Mouse (Mus musculus) lung, postnatal 4 days (tissue): ENCODE data around the gene Tpcn2.
A peak's percentile ranks its signal among the peaks of the same experiment; 100 is the strongest.

ENCODE experiments used
- DNase-seq, 2 experiments: peaks; one replicate each; pipeline ENCODE4 v3.0.0; 2021

Gene Tpcn2

GRCm38 (mm10) chr7:145197042-145197441 is 86.8 kb downstream of the Tpcn2 start:
- DNase-seq, result no peak

GRCm38 (mm10) chr7:145196340-145196739 is 87.5 kb downstream of the Tpcn2 start:
- DNase-seq, result no peak

- no peak for DNase-seq
Measured at GRCm38 (mm10) chr7:145195186-145195927, 88.5 kb downstream of the Tpcn2 start.

GRCm38 (mm10) chr7:145194455-145195161 is 89.2 kb downstream of the Tpcn2 start:
- DNase-seq, result peak; percentile 71 to 82

GRCm38 (mm10) chr7:145192836-145193235 is 91.0 kb downstream of the Tpcn2 start:
- no peak for DNase-seq

- no peak for DNase-seq
Measured at GRCm38 (mm10) chr7:145190520-145190919, 93.3 kb downstream of the Tpcn2 start.

- no peak for DNase-seq
Measured at GRCm38 (mm10) chr7:145189342-145189741, 94.5 kb downstream of the Tpcn2 start.

- no peak for DNase-seq
Measured at GRCm38 (mm10) chr7:145187802-145188201, 96.0 kb downstream of the Tpcn2 start.

- DNase-seq, result peak; percentile 60 to 90
Measured at GRCm38 (mm10) chr7:145182388-145182787, 101.4 kb downstream of the Tpcn2 start.

- DNase-seq, result peak; percentile 25 to 42
Measured at GRCm38 (mm10) chr7:145181376-145182034, 102.3 kb downstream of the Tpcn2 start.

GRCm38 (mm10) chr7:145179691-145180091 is 104.1 kb downstream of the Tpcn2 start:
- DNase-seq, result no peak

- no peak for DNase-seq
Measured at GRCm38 (mm10) chr7:145176750-145177589, 106.8 kb downstream of the Tpcn2 start.

- no peak for DNase-seq
Measured at GRCm38 (mm10) chr7:145173563-145173962, 110.2 kb downstream of the Tpcn2 start.

- peak in 1 of 2 experiments; percentile 37 for DNase-seq
Measured at GRCm38 (mm10) chr7:145173116-145173515, 110.7 kb downstream of the Tpcn2 start.

GRCm38 (mm10) chr7:145169703-145170102 is 114.1 kb downstream of the Tpcn2 start:
- DNase-seq, result no peak

- peak; percentile 66 to 80 for DNase-seq
Measured at GRCm38 (mm10) chr7:145159283-145160240, 124.2 kb downstream of the Tpcn2 start.

GRCm38 (mm10) chr7:145155666-145156065 is 128.1 kb downstream of the Tpcn2 start:
- no peak for DNase-seq

GRCm38 (mm10) chr7:145154066-145154465 is 129.7 kb downstream of the Tpcn2 start:
- DNase-seq, result no peak

- no peak for DNase-seq
Measured at GRCm38 (mm10) chr7:145151845-145152244, 132.0 kb downstream of the Tpcn2 start.

- no peak for DNase-seq
Measured at GRCm38 (mm10) chr7:145148902-145149301, 134.9 kb downstream of the Tpcn2 start.

- DNase-seq, result no peak
Measured at GRCm38 (mm10) chr7:145147973-145148698, 135.7 kb downstream of the Tpcn2 start.
